Comparison of ENCODE assay signal across 1 mouse cellular context in the genomic region with DNA sequence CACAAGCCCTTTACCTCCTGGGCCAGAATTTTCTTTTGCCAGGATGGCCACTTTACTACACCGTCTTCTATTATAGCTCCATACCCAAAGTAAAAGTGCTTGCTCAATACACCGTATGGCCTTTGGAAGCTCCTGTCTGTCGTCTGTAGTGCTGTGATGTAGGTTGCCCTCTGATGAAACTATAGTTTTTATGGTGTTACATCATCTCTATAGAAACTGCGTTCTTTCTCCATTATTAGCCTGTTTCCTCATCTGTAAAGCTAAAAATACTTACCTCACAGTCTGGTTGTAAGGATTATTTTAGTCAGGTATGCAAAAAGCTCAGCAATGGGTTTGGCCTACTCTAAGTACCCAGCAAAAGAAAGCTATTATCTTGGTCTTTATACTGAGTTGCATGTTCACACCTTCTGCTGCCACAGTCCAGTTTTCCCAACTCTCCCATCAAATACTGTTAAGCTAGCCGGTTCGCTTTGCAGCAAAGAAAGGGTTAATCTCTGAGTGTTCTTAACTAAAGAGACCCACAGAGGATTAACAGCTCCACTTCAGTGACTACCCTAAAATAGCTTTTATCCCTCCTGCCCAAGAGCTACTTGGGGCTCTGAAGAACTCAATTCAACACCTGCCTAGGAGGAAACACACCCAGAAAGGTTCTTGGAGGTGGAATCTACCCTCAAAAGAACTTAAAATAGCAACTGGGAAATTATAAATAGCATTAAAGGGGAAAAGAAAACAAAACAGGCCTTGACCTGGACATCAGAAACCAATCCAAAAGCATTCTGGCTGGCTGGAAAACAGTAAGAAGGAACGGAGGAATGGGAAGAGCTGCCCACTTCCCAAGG.
TF ChIP-seq lines count a peak whose summit lies in the region.

No protein-coding gene starts in this region.

TF ChIP-seq in CH12.LX, 34 proteins besides CTCF, POLR2A, EP300 and RAD21 (continued from another document):
- TF ChIP-seq JUN (IDR thresholded peaks at IDR 0.05; ENCODE audit: insufficient read depth, low read depth, low read length) = peak; percentile 21; the same call in 1 of the 2 replicates
